Mouse (Mus musculus) heart, adult 9 months (tissue): ENCODE measurements around the gene Atrip.

Source experiments
- DNase-seq, 2 experiments: peaks; one replicate each; pipeline ENCODE4 v3.0.0; 2022; ENCODE audit warnings: low spot score in 2 of 2

Atrip gene

DNA sequence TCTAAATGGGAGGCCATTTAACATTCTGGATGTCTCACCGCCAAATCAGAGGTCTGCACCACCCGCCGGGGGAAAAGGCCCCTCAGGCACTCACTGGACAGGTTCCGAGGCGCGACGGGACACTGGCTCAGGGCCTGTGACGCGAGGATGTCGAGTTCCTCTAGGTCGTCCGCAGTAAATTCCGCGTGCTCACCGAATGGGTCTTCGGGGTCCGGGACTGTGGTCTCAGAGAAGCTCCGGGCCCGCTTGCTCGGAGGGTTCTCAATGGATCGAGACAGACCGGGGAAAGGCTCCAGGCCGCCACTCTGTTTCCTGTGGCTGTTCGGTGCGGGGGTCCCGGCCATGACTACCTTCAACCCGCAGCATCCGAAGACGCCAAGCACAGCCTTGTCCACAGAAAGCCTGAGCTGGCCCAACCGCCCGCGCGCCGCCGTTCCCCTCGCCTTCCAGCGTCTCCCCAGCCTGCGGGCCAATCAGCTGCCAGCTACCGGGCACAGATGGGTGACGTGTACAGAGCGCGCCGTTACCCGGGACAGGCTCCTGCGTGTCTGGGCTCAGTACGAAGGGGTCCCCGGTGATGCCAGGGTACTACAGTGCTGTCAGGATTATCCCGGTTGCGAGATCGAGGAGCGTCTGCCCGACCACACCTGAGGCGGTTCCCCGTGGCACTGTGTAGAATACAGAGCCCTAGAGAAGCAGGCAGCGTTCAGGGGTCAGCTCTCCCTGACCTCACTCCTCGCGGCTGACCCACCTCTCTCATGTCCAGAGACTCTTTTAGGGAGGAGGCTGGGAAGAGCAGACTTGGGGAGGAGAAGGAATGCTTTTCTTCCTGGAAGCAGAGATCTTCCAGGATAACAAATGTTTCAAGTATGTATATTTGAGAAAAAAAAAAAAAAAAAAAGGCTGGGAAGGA lies at the start of gene Atrip:
Atrip (minus strand) TSS at position 464 of the 913 bp plus-strand sequence.
- peak; percentile 88 to 91 for DNase-seq

DNA sequence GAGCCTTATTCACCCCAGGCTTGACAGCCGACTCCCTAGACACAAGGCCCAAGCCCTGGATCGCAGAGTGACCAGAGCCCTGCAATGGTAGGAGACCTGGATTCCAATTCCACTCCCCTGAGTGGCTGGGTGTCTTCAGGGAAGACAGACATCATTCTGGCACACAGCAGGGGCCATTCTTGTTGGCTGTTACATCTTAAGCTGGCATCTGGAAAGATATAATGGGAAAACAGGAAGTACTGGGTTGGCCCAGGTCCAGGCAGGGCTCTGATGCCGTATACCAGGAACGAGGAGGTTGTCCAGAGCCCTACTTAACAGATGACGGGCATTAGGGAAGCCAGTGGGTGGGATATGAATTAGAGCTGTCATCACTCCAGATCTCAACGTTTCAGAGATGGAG lies 49.3 kb upstream of the Atrip start:
- DNase-seq = no peak

DNA sequence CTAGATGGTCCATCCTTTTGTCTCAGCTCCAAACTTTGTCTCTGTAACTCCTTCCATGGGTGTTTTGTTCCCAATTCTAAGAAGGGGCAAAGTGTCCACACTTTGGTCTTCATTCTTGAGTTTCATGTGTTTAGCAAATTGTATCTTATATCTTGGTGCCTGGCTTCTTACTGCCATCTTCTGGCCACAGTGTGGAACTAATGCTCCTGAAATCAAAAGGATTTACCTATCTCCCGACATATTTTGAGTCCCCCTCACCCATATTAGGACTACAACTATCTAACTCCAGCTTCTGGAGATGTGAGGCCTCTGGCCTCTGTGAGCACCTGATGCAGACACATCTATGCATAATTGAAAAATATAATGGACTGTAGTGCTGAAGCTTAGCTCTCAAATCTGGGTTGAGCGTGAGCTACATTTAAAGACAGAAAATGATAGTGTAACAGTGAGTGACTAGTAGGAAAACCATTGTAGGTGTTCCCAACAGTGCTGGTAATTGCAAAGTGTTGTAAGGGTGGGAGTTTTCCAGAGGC lies 48.7 kb upstream of the Atrip start:
- DNase-seq = no peak

DNA sequence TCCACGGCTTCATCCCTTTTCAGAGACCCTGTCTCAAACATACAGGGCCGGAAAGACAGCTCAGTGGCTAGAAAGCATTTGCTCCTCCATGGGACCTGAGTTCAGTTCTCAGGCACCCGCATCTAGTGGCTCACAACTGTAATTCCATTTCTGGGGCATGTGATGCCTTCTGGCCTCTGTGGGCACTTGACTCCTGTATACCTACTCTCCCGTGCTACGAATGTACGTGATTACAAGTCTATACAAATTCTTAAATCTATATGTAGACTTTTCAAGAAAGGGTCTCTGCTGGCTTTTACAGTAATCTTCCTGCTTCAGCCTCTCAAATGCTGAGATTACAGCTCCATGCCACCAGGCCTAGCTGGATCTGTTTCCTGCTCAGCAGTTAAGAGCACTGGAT lies 47.0 kb upstream of the Atrip start:
- no peak for DNase-seq

DNA sequence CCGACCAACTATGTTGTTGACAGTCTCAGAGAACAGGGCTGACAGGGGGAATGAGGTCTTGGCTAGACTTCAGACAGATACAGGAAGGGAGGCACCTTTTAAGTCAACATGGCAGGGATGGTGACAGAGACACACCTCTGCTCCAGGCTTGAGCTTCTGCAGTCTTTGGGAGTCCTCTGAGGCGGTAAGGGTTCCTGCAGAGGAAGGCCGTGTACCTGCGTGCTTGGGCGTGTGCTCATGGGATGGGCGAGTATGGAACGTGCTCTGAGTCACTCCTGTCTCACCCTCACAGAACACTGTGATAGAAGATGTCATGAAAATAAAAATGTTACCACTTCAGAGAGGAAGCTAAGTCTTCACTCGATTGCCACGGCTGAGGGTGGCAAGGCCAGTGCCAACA lies 45.6 kb upstream of the Atrip start:
- no peak for DNase-seq

DNA sequence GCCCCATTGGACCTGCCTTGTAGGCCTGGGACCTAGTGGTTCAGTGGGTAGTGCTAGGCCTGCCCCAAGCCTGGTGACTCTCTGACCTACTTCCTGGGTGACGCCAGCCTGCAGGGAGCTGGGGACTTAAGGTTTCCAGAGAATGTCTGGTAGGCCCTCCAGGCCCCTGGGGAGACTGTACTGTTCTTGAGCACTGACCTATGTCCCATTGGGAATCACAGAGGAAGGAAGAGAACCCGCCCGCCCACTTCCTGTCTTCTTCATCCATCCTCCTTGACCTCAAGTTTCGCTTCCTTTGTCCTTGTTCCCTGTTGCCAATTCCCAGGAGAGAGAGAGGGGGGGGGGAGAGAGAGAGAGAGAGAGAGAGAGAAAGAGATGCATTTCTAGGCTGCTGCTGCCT lies 44.2 kb upstream of the Atrip start:
- DNase-seq = peak; percentile 61 to 66

GRCm38 (mm10) chr9:109116205-109116604 lies 42.3 kb upstream of the Atrip start:
- no peak for DNase-seq

- DNase-seq = no peak
These were observed 40.9 kb upstream of the Atrip start for GRCm38 (mm10) chr9:109114871-109115270.

DNA sequence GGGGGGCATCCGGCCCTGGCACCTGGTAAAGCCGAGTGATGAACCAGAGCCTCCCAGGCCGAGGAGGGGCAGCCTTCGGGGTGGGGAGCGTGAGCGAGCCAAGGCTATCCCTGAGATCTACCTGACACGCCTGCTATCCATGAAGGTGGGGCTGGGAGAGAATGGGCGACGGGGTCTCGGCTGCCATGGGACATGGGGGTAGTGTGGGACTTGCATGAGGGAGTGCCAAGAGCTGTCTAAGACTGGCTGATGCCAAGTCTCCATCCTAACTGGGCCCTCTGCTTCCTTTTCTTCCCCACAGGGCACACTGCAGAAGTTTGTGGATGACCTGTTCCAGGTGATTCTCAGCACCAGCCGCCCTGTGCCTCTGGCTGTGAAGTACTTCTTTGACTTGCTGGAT lies 40.4 kb upstream of the Atrip start:
- no peak for DNase-seq

DNA sequence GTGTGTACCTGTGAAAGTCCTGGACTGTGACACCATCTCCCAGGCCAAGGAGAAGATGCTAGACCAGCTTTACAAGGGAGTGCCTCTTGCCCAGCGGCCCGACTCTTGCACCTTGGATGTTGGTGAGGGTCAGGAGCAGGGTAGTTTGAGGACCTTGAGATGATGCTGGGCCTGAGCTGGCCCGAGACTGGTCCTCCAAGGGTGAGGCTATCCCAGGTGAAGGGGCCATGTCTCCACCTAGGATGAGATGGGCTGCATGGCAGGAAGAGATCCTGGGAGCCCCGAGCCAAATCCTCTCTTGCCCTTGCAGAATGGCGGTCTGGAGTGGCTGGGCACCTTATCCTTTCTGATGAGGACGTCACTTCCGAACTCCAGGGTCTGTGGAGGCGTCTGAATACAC lies 39.4 kb upstream of the Atrip start:
- DNase-seq = no peak

DNA sequence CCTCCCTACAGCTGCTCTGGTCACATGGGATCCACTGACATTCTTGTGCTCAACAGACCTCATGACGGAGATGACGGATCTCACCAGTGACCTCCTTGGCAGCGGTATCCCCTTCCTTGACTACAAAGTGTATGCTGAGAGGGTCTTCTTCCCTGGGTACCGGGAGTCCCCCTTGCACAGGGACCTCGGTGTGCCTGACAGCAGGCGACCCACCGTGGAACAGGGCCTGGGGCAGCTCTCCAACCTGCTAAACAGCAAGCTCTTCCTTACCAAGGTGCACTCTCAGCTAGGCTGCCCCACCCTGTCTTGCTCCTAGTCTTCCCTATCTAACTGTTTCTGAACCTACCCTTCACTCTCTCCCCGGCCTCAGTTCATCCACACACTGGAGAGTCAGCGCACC lies 37.7 kb upstream of the Atrip start:
- no peak for DNase-seq

DNA sequence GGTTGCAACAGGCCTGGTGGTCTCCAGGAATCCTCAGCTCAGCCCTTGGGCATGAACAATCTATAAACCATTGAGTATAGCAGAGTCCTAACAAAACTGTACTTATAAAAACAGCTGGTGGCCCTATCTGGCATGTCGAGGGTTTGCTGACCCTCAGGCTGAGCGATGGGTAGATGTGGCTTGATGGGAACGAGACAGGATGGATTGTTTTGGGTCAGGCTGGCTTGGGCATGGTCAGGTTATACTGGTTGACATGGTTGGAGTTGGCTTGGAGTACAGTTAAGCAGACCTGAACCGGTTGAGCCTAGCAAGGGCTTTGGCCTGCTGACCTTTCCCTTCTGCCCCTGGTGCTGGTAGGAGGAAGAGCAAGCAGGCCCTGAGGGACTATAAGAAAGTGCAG lies 37.2 kb upstream of the Atrip start:
- DNase-seq = no peak

DNA sequence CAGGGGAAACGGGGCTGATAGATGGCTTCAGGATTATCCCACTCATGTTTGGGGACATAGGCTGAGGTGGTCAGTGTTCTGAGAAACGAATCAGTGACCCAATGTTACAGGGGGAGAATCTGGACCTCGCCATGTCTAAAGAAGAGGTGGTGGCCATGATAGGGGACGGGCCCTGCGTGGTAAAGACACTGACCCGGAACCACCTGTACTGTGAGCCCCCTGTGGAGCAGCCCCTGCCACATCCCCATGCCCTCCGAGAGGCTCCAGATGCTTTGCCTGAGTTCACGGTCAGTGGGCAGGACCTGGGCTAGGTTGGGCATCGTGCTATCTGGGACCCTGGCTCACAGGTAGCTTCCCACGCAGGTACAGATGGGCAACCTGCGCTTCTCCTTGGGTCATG lies 36.3 kb upstream of the Atrip start:
- no peak for DNase-seq

DNA sequence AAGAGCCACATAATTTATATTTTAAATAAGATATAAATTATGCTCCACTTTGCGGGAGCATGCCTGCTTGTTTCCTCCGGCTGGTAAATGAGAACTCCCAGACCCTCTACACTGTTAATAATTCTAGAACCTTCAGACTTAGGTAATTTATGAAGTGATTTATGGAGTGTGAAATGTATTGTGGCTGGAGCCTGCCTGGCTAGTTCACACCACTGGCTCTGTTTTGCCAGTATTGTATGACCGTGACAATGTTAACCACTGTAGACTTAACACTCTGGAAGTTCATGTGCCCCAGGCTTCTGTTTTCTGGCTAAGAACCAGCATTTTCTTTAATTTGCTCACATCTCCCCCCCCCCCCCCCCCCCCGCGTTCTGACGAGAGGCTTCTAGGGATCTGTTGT lies 33.4 kb upstream of the Atrip start:
- no peak for DNase-seq

DNA sequence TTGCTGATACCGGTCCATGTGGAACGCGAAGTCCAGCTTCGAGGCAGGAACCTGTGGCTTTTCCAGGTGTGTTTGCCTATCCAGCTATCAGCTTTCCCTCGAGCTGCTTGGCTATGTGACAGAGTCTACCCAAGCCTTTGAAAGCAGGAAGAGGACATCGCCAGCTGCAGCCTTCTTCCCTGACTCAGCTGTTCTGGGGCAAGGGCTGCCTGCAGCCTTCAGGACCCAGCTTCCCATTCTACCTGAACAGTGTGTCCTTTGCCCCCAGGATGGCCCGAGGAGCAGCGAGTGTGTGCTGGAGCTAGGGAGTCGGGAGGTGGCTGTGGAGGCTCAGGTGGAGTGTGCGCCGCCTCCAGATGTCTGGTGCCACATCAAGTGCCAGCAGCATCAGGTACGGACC lies 31.7 kb upstream of the Atrip start:
- DNase-seq = no peak

DNA sequence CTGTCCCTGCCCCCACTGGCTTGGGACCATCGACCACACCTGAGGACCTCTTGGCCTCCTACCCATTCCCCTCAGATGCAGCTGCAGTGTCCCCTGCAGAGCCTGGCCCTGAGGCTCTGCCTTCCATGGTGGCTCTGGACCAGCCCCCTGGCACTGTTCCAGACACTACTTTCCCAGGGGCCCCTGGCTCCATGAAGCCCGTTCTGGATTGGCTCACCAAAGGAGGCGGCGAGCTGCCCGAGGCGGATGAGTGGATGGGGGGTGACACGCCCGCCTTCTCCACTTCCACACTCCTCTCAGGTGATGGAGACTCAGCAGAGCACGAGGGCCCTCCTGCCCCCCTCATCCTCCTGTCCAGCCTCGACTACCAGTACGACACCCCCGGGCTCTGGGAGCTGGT lies 31.1 kb upstream of the Atrip start:
- no peak for DNase-seq

DNA sequence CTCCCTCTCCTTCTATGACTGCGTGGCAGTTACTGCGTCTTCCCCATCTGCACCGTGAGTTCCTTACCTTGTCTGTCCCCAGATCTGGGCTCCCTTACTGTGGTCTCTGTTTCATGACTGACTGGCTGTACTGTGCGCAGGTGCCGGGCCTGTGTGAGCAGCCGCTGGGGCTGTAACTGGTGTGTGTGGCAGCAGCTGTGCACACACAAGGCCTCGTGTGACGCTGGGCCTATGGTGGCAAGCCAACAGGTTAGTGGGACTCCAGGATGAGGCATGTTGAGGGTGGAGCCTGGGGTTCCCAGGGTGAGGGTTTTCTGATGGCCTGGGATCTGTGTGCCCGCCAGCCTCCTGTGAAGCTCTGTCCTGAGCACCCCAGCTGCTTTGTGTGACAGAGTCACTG lies 30.2 kb upstream of the Atrip start:
- no peak for DNase-seq

GRCm38 (mm10) chr9:109103250-109103649 lies 29.3 kb upstream of the Atrip start:
- no peak for DNase-seq

- no peak for DNase-seq
These were observed 28.6 kb upstream of the Atrip start for GRCm38 (mm10) chr9:109102541-109102940.

- no peak for DNase-seq
These were observed 28.1 kb upstream of the Atrip start for GRCm38 (mm10) chr9:109101933-109102445.

GRCm38 (mm10) chr9:109100307-109100928 lies 26.5 kb upstream of the Atrip start:
- no peak for DNase-seq

- DNase-seq = peak; percentile 61 to 77
These were observed 25.0 kb upstream of the Atrip start for GRCm38 (mm10) chr9:109098969-109099368.

DNA sequence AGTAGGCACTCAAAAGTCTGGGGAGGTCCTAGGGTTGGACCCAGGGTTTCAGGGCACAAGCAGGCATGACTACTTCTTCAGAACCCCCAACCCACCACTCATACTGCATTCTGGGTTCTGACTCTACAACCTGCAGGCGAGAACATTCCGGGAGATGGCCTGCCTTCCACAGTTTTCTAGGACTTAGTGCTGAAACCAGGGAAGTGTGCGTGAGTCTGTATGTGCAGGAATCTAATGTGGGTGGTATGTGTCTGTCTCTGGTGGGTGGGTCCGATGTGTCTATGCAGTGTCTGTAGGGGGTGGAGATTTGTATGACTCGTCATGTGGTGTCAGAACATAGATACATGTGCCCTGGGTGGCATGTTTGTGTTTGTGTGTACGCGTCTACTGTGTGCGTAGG lies 24.4 kb upstream of the Atrip start:
- no peak for DNase-seq
